Comparison of ENCODE assay signal across 9 mouse cellular contexts in genomic region chr8:105750606-105751005, GRCm38 (mm10). TPM values are rescaled to one million over a fixed set of nuclear protein-coding genes. Genes with fewer than 3 reads are reported as not detected.
DNase-seq lines count a peak whose midpoint lies in the region; ATAC-seq and TF ChIP-seq lines count a peak whose summit lies in the region.
"Had no signal": no experiment of that assay in that cellular context is flagged by ENCODE, and none has a peak within 500 bp of the region (broad histone marks: within the 10 kb centered on the region; RNA-seq: fewer than 3 reads in every experiment).

No protein-coding gene starts in this region.

- TF ChIP-seq EP300 in heart, adult 2 months (IDR thresholded peaks at IDR 0.05; ENCODE audit: insufficient read depth, low read depth, low read length): no peak

- H3K9ac ChIP-seq in heart, adult 2 months (ENCODE audit: low read depth, low read length): no peak overlapping the region
- H3K9ac ChIP-seq in limb, embryonic 14.5 days (ENCODE audit: low read depth, low read length, severe bottlenecking): peak overlapping the region; percentile 25; the same call in 1 of the 2 replicates
- peak overlapping the region; percentile 28; the same call in 1 of the 2 replicates for H3K9ac ChIP-seq in midbrain, embryonic 16.5 days (ENCODE audit: low read depth, low read length)

- H3K4me1 ChIP-seq in heart, adult 2 months (ENCODE audit: control insufficient read depth, insufficient read depth, low read length): peaks cover 8% of the 10 kb centered on the region
- H3K4me1 ChIP-seq in limb, embryonic 14.5 days (ENCODE audit: control insufficient read depth, insufficient read depth, low read length): peaks cover 12% of the 10 kb centered on the region
- H3K4me1 ChIP-seq in midbrain, embryonic 16.5 days (ENCODE audit: control insufficient read depth, insufficient read depth, low read length): peaks cover 45% of the 10 kb centered on the region

- H3K79me2 ChIP-seq in heart, adult 2 months (replicated peaks; ENCODE audit: control insufficient read depth, insufficient read depth, low read length): peaks cover 2% of the 10 kb centered on the region; the same call in 1 of the 2 replicates

- no peak overlapping the region for H3K4me3 ChIP-seq in heart, adult 2 months
- no peak overlapping the region for H3K4me3 ChIP-seq in limb, embryonic 14.5 days (replicated peaks; ENCODE audit: low read length)
- no peak overlapping the region for H3K4me3 ChIP-seq in midbrain, embryonic 16.5 days (ENCODE audit: low read depth, low read length)

- peak overlapping the region; percentile 19 for H3K4me2 ChIP-seq in limb, embryonic 14.5 days (replicated peaks; ENCODE audit: low read depth, low read length, severe bottlenecking)
- peak overlapping the region; percentile 33 for H3K4me2 ChIP-seq in midbrain, embryonic 16.5 days (ENCODE audit: low read length)

- H3K36me3 ChIP-seq in heart, adult 2 months (ENCODE audit: control insufficient read depth, insufficient read depth, low read length): no peaks in the 10 kb centered on the region
- no peaks in the 10 kb centered on the region for H3K36me3 ChIP-seq in limb, embryonic 14.5 days (ENCODE audit: control insufficient read depth, insufficient read depth, low read length)
- H3K36me3 ChIP-seq in midbrain, embryonic 16.5 days (ENCODE audit: control insufficient read depth, insufficient read depth, low read length): no peaks in the 10 kb centered on the region

- no peak for TF ChIP-seq CTCF in heart, adult 2 months (IDR thresholded peaks at IDR 0.05)

- H3K27me3 ChIP-seq in heart, adult 2 months (ENCODE audit: control insufficient read depth, insufficient read depth, low read length): no peaks in the 10 kb centered on the region
- no peaks in the 10 kb centered on the region for H3K27me3 ChIP-seq in limb, embryonic 14.5 days (ENCODE audit: control insufficient read depth, insufficient read depth, low read length)
- no peaks in the 10 kb centered on the region for H3K27me3 ChIP-seq in midbrain, embryonic 16.5 days (ENCODE audit: control insufficient read depth, insufficient read depth, low read depth, low read length)

- no peak for TF ChIP-seq POLR2A in heart, adult 2 months (IDR thresholded peaks at IDR 0.05; ENCODE audit: insufficient read depth, low read depth, low read length)
- no peak for TF ChIP-seq POLR2A in limb, embryonic 14.5 days (IDR thresholded peaks at IDR 0.05; ENCODE audit: borderline replicate concordance, extremely low read depth, insufficient read depth, insufficient read length)

- peak overlapping the region; percentile 31 for H3K27ac ChIP-seq in heart, adult 2 months
- no peak overlapping the region for H3K27ac ChIP-seq in limb, embryonic 14.5 days (replicated peaks; ENCODE audit: low read depth, low read length)
- H3K27ac ChIP-seq in midbrain, embryonic 16.5 days (ENCODE audit: low read length): peak overlapping the region; percentile 43

- peak; percentile 74 to 80 for DNase-seq in right cerebral cortex, postnatal 10 days (ENCODE audit: low spot score in 2 of 2)
- DNase-seq in right cerebral cortex, postnatal 36 days (ENCODE audit: low spot score in 2 of 2): no peak
- DNase-seq in embryo, embryonic 11.5 days (ENCODE audit: low read depth, low spot score): peak; percentile 9
- peak; percentile 54 to 68 for DNase-seq in heart, adult 2 months
- DNase-seq in kidney, adult 11 months: peak; percentile 82
- peak; percentile 53 for DNase-seq in limb, embryonic 14.5 days (ENCODE audit: low spot score)

- ATAC-seq in limb, embryonic 14.5 days (ENCODE audit: low FRiP score, low read depth): no peak; the same call in 1 of the 2 replicates
- 0 out of 2 replicates have a peak, but pooled peaks have one; percentile 20 for ATAC-seq in midbrain, embryonic 16.5 days
- no peak for ATAC-seq in CD4-positive, CD25-positive, alpha-beta regulatory T cell, adult 4 months

- H3K9me3 ChIP-seq in limb, embryonic 14.5 days (ENCODE audit: control insufficient read depth, low read length): no peaks in the 10 kb centered on the region
- H3K9me3 ChIP-seq in midbrain, embryonic 16.5 days (replicated peaks; ENCODE audit: control insufficient read depth, low read length, poor library complexity, severe bottlenecking): no peaks in the 10 kb centered on the region

- intact Hi-C loops in heart, adult 2 months (cut with DNase I): loop anchor here (2.0 kb wide), 1 partner anchor 16 kb away; no protein-coding TSS in a partner anchor

- 8% methylated on average over 11 of the region's 11 CpGs for WGBS in heart, adult 2 months
- 8% methylated on average over 11 of the region's 11 CpGs for WGBS in limb, embryonic 14.5 days
- 11% methylated on average over 11 of the region's 11 CpGs for WGBS in midbrain, embryonic 16.5 days

RNA-seq across cellular contexts. Expression of gene Gfod2, which starts 7.9 kb away (rescaled TPM):
- total RNA-seq in heart, adult 2 months (2021): 1 to 10 TPM; 3.7 TPM
- polyA plus RNA-seq in heart, adult 2 months (2012; rRNA removed): 2.3 and 3.0 TPM in 2 replicates
- 10.5 and 11.7 TPM in 2 replicates for polyA plus RNA-seq in limb, embryonic 14.5 days (2012; rRNA removed)
- polyA plus RNA-seq in limb, embryonic 14.5 days (2014; fragmentation: Nextera tagmentation; extraction: Ambion mirVana): 13.6 and 17.7 TPM in 2 replicates
- 94.0 and 95.6 TPM in 2 replicates for polyA plus RNA-seq in midbrain, embryonic 16.5 days (2015; fragmentation: Nextera tagmentation; extraction: Ambion mirVana)
- 1 to 10 TPM; 2.6 to 3.7 TPM for polyA plus RNA-seq in CD4-positive, CD25-positive, alpha-beta regulatory T cell, adult 4 months (2017; shearing (Covaris generic))

RNA-seq across cellular contexts. Expression of gene Enkd1, which starts 42.6 kb away (rescaled TPM):
- total RNA-seq in heart, adult 2 months (2021): 1 to 10 TPM; 1.4 to 1.9 TPM
- polyA plus RNA-seq in heart, adult 2 months (2012; rRNA removed): 2.0 and 2.2 TPM in 2 replicates
- polyA plus RNA-seq in limb, embryonic 14.5 days (2012; rRNA removed): 43.3 and 45.4 TPM in 2 replicates
- polyA plus RNA-seq in limb, embryonic 14.5 days (2014; fragmentation: Nextera tagmentation; extraction: Ambion mirVana): 19.8 and 22.8 TPM in 2 replicates
- 14.9 and 16.5 TPM in 2 replicates for polyA plus RNA-seq in midbrain, embryonic 16.5 days (2015; fragmentation: Nextera tagmentation; extraction: Ambion mirVana)
- 1 to 10 TPM; 2.7 to 2.8 TPM for polyA plus RNA-seq in CD4-positive, CD25-positive, alpha-beta regulatory T cell, adult 4 months (2017; shearing (Covaris generic))

RNA-seq across cellular contexts. Expression of gene 4933405L10Rik, which starts 43.2 kb away (rescaled TPM):
- total RNA-seq in heart, adult 2 months (2021): not detected
- polyA plus RNA-seq in heart, adult 2 months (2012; rRNA removed): not detected in 2 replicates
- polyA plus RNA-seq in limb, embryonic 14.5 days (2012; rRNA removed): 0.18 TPM in 1 of 2 replicates, not detected in the other
- polyA plus RNA-seq in limb, embryonic 14.5 days (2014; fragmentation: Nextera tagmentation; extraction: Ambion mirVana): 0.29 TPM in 1 of 2 replicates, not detected in the other
- 0.28 and 0.45 TPM in 2 replicates for polyA plus RNA-seq in midbrain, embryonic 16.5 days (2015; fragmentation: Nextera tagmentation; extraction: Ambion mirVana)
- not detected for polyA plus RNA-seq in CD4-positive, CD25-positive, alpha-beta regulatory T cell, adult 4 months (2017; shearing (Covaris generic))
- total RNA-seq: layer of hippocampus, postnatal 36 days had no signal

RNA-seq across cellular contexts. Expression of gene Pard6a, which starts 49.7 kb away (rescaled TPM):
- 1 to 10 TPM; 5.5 to 6.8 TPM for total RNA-seq in heart, adult 2 months (2021)
- polyA plus RNA-seq in heart, adult 2 months (2012; rRNA removed): 12.0 and 18.6 TPM in 2 replicates
- polyA plus RNA-seq in limb, embryonic 14.5 days (2012; rRNA removed): 17.9 and 28.4 TPM in 2 replicates
- polyA plus RNA-seq in limb, embryonic 14.5 days (2014; fragmentation: Nextera tagmentation; extraction: Ambion mirVana): 18.4 and 19.3 TPM in 2 replicates
- polyA plus RNA-seq in midbrain, embryonic 16.5 days (2015; fragmentation: Nextera tagmentation; extraction: Ambion mirVana): 50.2 and 57.9 TPM in 2 replicates
- polyA plus RNA-seq in CD4-positive, CD25-positive, alpha-beta regulatory T cell, adult 4 months (2017; shearing (Covaris generic)): 10 to 100 TPM; 10.1 to 13.9 TPM

RNA-seq across cellular contexts. Expression of gene Acd, which starts 49.7 kb away (rescaled TPM):
- 10 to 100 TPM in 1 of 2 experiments, 1 to 10 TPM in 1; 10.0 to 11.1 TPM for total RNA-seq in heart, adult 2 months (2021)
- 19.7 and 22.3 TPM in 2 replicates for polyA plus RNA-seq in heart, adult 2 months (2012; rRNA removed)
- 52.8 and 68.4 TPM in 2 replicates for polyA plus RNA-seq in limb, embryonic 14.5 days (2012; rRNA removed)
- polyA plus RNA-seq in limb, embryonic 14.5 days (2014; fragmentation: Nextera tagmentation; extraction: Ambion mirVana): 62.0 and 72.1 TPM in 2 replicates
- polyA plus RNA-seq in midbrain, embryonic 16.5 days (2015; fragmentation: Nextera tagmentation; extraction: Ambion mirVana): 95.6 and 97.6 TPM in 2 replicates
- polyA plus RNA-seq in CD4-positive, CD25-positive, alpha-beta regulatory T cell, adult 4 months (2017; shearing (Covaris generic)): 100 to 1,000 TPM in 1 of 2 experiments, 10 to 100 TPM in 1; 70.0 to 102 TPM

Comparison
In these comparisons a context has a peak if more than half of its experiments do, and no peak if none do; other contexts are left out.
1. DNase-seq: peak in right cerebral cortex, postnatal 10 days (2 of 2), embryo, embryonic 11.5 days (single experiment), heart, adult 2 months (2 of 2), kidney, adult 11 months (single experiment) and limb, embryonic 14.5 days (single experiment); none in right cerebral cortex, postnatal 36 days (0 of 2).